Mouse (Mus musculus): ENCODE results near the gene Ttll4. TPM values are rescaled to one million over a fixed set of nuclear protein-coding genes. Genes with fewer than 3 reads are reported as not detected.

Gene Ttll4
- polyA plus RNA-seq, 1 experiment from 2014 or later = 1.8 TPM

GRCm38 (mm10) chr1:74748643-74749271, 87.2 kb downstream of the Ttll4 start, which contains the start of gene Prkag3:
Prkag3 (minus strand) TSS chr1:74749221.
- TF ChIP-seq EP300 (optimal IDR thresholded peaks at IDR 0.05) (no peak), CTCF (IDR thresholded peaks at IDR 0.05; ENCODE audit: low read depth) (peak; percentile 74)
- Histone ChIP-seq H3K4me3 (ENCODE audit: low read depth, low read length) (peak within 1 kb of the TSS; percentile 19), H3K27me3 (ENCODE audit: control insufficient read depth, insufficient read depth, low read length) (no peaks in the 10 kb centered on the region), H3K36me3 (ENCODE audit: control insufficient read depth, insufficient read depth, low read length) (no peaks in the 10 kb centered on the region), H3K9ac (ENCODE audit: low read length) (peak within 1 kb of the TSS; percentile 47; the same call in 1 of the 2 replicates), H3K4me2 (replicated peaks; ENCODE audit: low read depth) (peak within 1 kb of the TSS; percentile 48), H3K9me3 (ENCODE audit: control insufficient read depth, low read length) (no peaks in the 10 kb centered on the region), H3K4me1 (replicated peaks; ENCODE audit: control insufficient read depth, insufficient read depth) (0 out of 2 replicates have a peak, but pooled peaks cover 4% of the 10 kb centered on the region), H3K27ac (replicated peaks) (no peak within 1 kb of the TSS)
- DNase-seq (ENCODE audit: low spot score) = peak; percentile 74
- peak; percentile 65 for ATAC-seq (ENCODE audit: low FRiP score, low TSS enrichment)
- 10% methylated on average over 30 of the region's 30 CpGs for WGBS

- no peak for TF ChIP-seq CTCF (IDR thresholded peaks at IDR 0.05; ENCODE audit: low read depth)
- no peak for TF ChIP-seq EP300 (optimal IDR thresholded peaks at IDR 0.05)
- Histone ChIP-seq H3K9ac (ENCODE audit: low read length) (no peak overlapping the region), H3K4me3 (ENCODE audit: low read depth, low read length) (no peak overlapping the region), H3K27ac (replicated peaks) (no peak overlapping the region), H3K9me3 (ENCODE audit: control insufficient read depth, low read length) (no peaks in the 10 kb centered on the region), H3K4me2 (replicated peaks; ENCODE audit: low read depth) (peak overlapping the region; percentile 48; the same call in 1 of the 2 replicates), H3K4me1 (replicated peaks; ENCODE audit: control insufficient read depth, insufficient read depth) (0 out of 2 replicates have a peak, but pooled peaks cover 4% of the 10 kb centered on the region), H3K27me3 (ENCODE audit: control insufficient read depth, insufficient read depth, low read length) (no peaks in the 10 kb centered on the region), H3K36me3 (ENCODE audit: control insufficient read depth, insufficient read depth, low read length) (no peaks in the 10 kb centered on the region)
- peak; percentile 57 for DNase-seq (ENCODE audit: low spot score)
- 35% methylated on average over 7 of the region's 7 CpGs for WGBS
- ATAC-seq (ENCODE audit: low FRiP score, low TSS enrichment) = peak; percentile 79
Observed at GRCm38 (mm10) chr1:74749301-74749700, 87.8 kb downstream of the Ttll4 start.

GRCm38 (mm10) chr1:74750683-74751082, 89.1 kb downstream of the Ttll4 start:
- no peaks in the 10 kb centered on the region for H3K36me3 ChIP-seq (ENCODE audit: control insufficient read depth, insufficient read depth, low read length)
- H3K4me1 ChIP-seq (replicated peaks; ENCODE audit: control insufficient read depth, insufficient read depth) = 0 out of 2 replicates have a peak, but pooled peaks cover 4% of the 10 kb centered on the region
- ATAC-seq (ENCODE audit: low FRiP score, low TSS enrichment) (no peak), DNase-seq (ENCODE audit: low spot score) (no peak)
- H3K9me3 ChIP-seq (ENCODE audit: control insufficient read depth, low read length) = no peaks in the 10 kb centered on the region
- no peak overlapping the region for H3K27ac ChIP-seq (replicated peaks)
- TF ChIP-seq CTCF (IDR thresholded peaks at IDR 0.05; ENCODE audit: low read depth) (no peak), EP300 (optimal IDR thresholded peaks at IDR 0.05) (no peak)
- no peaks in the 10 kb centered on the region for H3K27me3 ChIP-seq (ENCODE audit: control insufficient read depth, insufficient read depth, low read length)
- 63% methylated on average over 4 of the region's 4 CpGs for WGBS
- H3K9ac ChIP-seq (ENCODE audit: low read length) = no peak overlapping the region
- no peak overlapping the region for H3K4me3 ChIP-seq (ENCODE audit: low read depth, low read length)
- no peak overlapping the region for H3K4me2 ChIP-seq (replicated peaks; ENCODE audit: low read depth)

- Histone ChIP-seq H3K9ac (ENCODE audit: low read length) (no peak overlapping the region), H3K9me3 (ENCODE audit: control insufficient read depth, low read length) (no peaks in the 10 kb centered on the region), H3K4me1 (replicated peaks; ENCODE audit: control insufficient read depth, insufficient read depth) (0 out of 2 replicates have a peak, but pooled peaks cover 4% of the 10 kb centered on the region), H3K36me3 (ENCODE audit: control insufficient read depth, insufficient read depth, low read length) (no peaks in the 10 kb centered on the region), H3K4me2 (replicated peaks; ENCODE audit: low read depth) (no peak overlapping the region), H3K27me3 (ENCODE audit: control insufficient read depth, insufficient read depth, low read length) (no peaks in the 10 kb centered on the region), H3K4me3 (ENCODE audit: low read depth, low read length) (no peak overlapping the region), H3K27ac (replicated peaks) (no peak overlapping the region)
- WGBS = 72% methylated on average over 8 of the region's 8 CpGs
- no peak for DNase-seq (ENCODE audit: low spot score)
- TF ChIP-seq CTCF (IDR thresholded peaks at IDR 0.05; ENCODE audit: low read depth) = no peak
- no peak for TF ChIP-seq EP300 (optimal IDR thresholded peaks at IDR 0.05)
- ATAC-seq (ENCODE audit: low FRiP score, low TSS enrichment) = no peak
Observed at GRCm38 (mm10) chr1:74752150-74752549, 90.6 kb downstream of the Ttll4 start.

- H3K4me2 ChIP-seq (replicated peaks; ENCODE audit: low read depth) = no peak overlapping the region
- H3K4me1 ChIP-seq (replicated peaks; ENCODE audit: control insufficient read depth, insufficient read depth) = 0 out of 2 replicates have a peak, but pooled peaks cover 4% of the 10 kb centered on the region
- no peaks in the 10 kb centered on the region for H3K27me3 ChIP-seq (ENCODE audit: control insufficient read depth, insufficient read depth, low read length)
- 97% methylated on average over 3 of the region's 3 CpGs for WGBS
- H3K9me3 ChIP-seq (ENCODE audit: control insufficient read depth, low read length) = no peaks in the 10 kb centered on the region
- no peak for ATAC-seq (ENCODE audit: low FRiP score, low TSS enrichment)
- no peaks in the 10 kb centered on the region for H3K36me3 ChIP-seq (ENCODE audit: control insufficient read depth, insufficient read depth, low read length)
- no peak overlapping the region for H3K4me3 ChIP-seq (ENCODE audit: low read depth, low read length)
- H3K27ac ChIP-seq (replicated peaks) = no peak overlapping the region
- H3K9ac ChIP-seq (ENCODE audit: low read length) = no peak overlapping the region
- TF ChIP-seq EP300 (optimal IDR thresholded peaks at IDR 0.05) (no peak), CTCF (IDR thresholded peaks at IDR 0.05; ENCODE audit: low read depth) (no peak)
- DNase-seq (ENCODE audit: low spot score) = no peak
Observed at GRCm38 (mm10) chr1:74752833-74753232, 91.3 kb downstream of the Ttll4 start.

Other genes with a start within 250 kb of the Ttll4 start
- 23.7 and 25.4 TPM in 2 replicates for gene Cnot9, start 155.7 kb upstream of the Ttll4 start, polyA plus RNA-seq (2015; fragmentation: Nextera tagmentation; extraction: Ambion mirVana)
- 0.31 and 0.36 TPM in 2 replicates for gene Plcd4, start 118.9 kb upstream of the Ttll4 start, polyA plus RNA-seq (2015; fragmentation: Nextera tagmentation; extraction: Ambion mirVana)
- gene Usp37, start 117.5 kb upstream of the Ttll4 start, polyA plus RNA-seq (2015; fragmentation: Nextera tagmentation; extraction: Ambion mirVana) = 7.7 and 8.3 TPM in 2 replicates
- gene Zfp142, start 73.5 kb upstream of the Ttll4 start, polyA plus RNA-seq (2015; fragmentation: Nextera tagmentation; extraction: Ambion mirVana) = 1.9 and 2.1 TPM in 2 replicates
- 8.6 and 9.6 TPM in 2 replicates for gene Bcs1l, start 73.5 kb upstream of the Ttll4 start, polyA plus RNA-seq (2015; fragmentation: Nextera tagmentation; extraction: Ambion mirVana)
- gene Rnf25, start 60.3 kb upstream of the Ttll4 start, polyA plus RNA-seq (2015; fragmentation: Nextera tagmentation; extraction: Ambion mirVana) = 22.9 and 24.3 TPM in 2 replicates
- 1.1 and 1.3 TPM in 2 replicates for gene Stk36, start 60.3 kb upstream of the Ttll4 start, polyA plus RNA-seq (2015; fragmentation: Nextera tagmentation; extraction: Ambion mirVana)
- 8.8 and 11.3 TPM in 2 replicates for gene Cyp27a1, start 51.8 kb downstream of the Ttll4 start, polyA plus RNA-seq (2015; fragmentation: Nextera tagmentation; extraction: Ambion mirVana)
- gene Prkag3, start 87.5 kb downstream of the Ttll4 start, polyA plus RNA-seq (2015; fragmentation: Nextera tagmentation; extraction: Ambion mirVana) = 0.25 and 0.29 TPM in 2 replicates
- gene Wnt6, start 110.1 kb downstream of the Ttll4 start, polyA plus RNA-seq (2015; fragmentation: Nextera tagmentation; extraction: Ambion mirVana) = 3.6 and 4.8 TPM in 2 replicates
- gene Wnt10a, start 129.8 kb downstream of the Ttll4 start, polyA plus RNA-seq (2015; fragmentation: Nextera tagmentation; extraction: Ambion mirVana) = 8.7 and 10.6 TPM in 2 replicates
- gene Cdk5r2, start 193.2 kb downstream of the Ttll4 start, polyA plus RNA-seq (2015; fragmentation: Nextera tagmentation; extraction: Ambion mirVana) = 0.12 and 0.19 TPM in 2 replicates
- 0.22 and 0.31 TPM in 2 replicates for gene Fev, start 223.7 kb downstream of the Ttll4 start, polyA plus RNA-seq (2015; fragmentation: Nextera tagmentation; extraction: Ambion mirVana)
- gene Cryba2, start 231.4 kb downstream of the Ttll4 start, polyA plus RNA-seq (2015; fragmentation: Nextera tagmentation; extraction: Ambion mirVana) = 0.50 and 0.93 TPM in 2 replicates

All from stomach, postnatal 0 days (tissue).